Mouse (Mus musculus) MEL (cell line): ENCODE measurements around the gene Cfd.

Experiments used
- CTCF ChIP-seq, 3 experiments: IDR thresholded peaks in 2 of 3; conservative IDR thresholded peaks in 1 of 3; 2 replicates each; pipeline ENCODE4 v1.5.1; 2011 to 2012; ENCODE audit warnings: low read length in 3 of 3, low read depth in 2 of 3, mild to moderate bottlenecking in 2 of 3, improper control_type of control experiment in 1 of 3, inconsistent platforms in 1 of 3, mixed read lengths in 1 of 3, moderate library complexity in 1 of 3; ENCODE audit not compliant: control insufficient read depth in 1 of 3, insufficient read depth in 1 of 3, poor library complexity in 1 of 3, severe bottlenecking in 1 of 3
- GATA1 ChIP-seq: IDR thresholded peaks from 2 replicates; pipeline ENCODE4 v1.6.1; 2011; ENCODE audit warnings: low read depth, low read length, improper control_type of control experiment
- MAZ ChIP-seq: IDR thresholded peaks from 2 replicates; pipeline ENCODE4 v1.6.1; 2012; ENCODE audit warnings: low read depth, mild to moderate bottlenecking, inconsistent platforms, low read length, improper control_type of control experiment

DNA sequence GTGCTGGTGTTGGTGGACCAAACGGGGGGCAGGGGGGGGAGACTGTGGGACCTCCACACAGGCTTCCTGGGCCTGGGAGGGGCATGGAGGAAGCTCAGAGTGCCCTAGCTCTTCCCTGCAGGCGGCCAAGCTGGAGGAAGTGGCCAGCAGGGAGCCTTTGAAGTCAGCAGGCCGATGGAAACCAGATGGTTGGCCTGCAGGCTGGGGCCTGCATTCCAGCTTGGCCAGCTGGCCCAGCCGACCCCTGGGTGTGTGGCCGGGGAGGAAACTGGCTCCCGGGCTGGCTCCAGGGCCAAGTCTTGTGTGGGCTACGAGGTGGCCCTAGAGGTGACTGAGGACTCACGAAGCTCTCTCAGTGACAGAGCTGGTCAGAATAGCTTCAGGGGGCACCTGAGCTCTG is 42.1 kb downstream of the Cfd start:
- no peak for TF ChIP-seq CTCF (IDR thresholded peaks at IDR 0.05 in 2 of 3, conservative IDR thresholded peaks at IDR 0.05 in 1 of 3; ENCODE audit: control insufficient read depth in 1 of 3, insufficient read depth in 1 of 3, low read depth in 2 of 3, low read length in 3 of 3, poor library complexity in 1 of 3, severe bottlenecking in 1 of 3)
- TF ChIP-seq MAZ, result no peak
- no peak for TF ChIP-seq GATA1
